Mouse (Mus musculus) cortical plate, adult 2 months (tissue): Measurements from ENCODE around the gene Fbxo30.

ENCODE experiments used
- CTCF ChIP-seq: fragments of 200-500 bp; IDR thresholded peaks from 2 replicates; pipeline ENCODE4 v1.5.1; 2011; ENCODE audit warnings: mild to moderate bottlenecking, control low read depth, low read length; ENCODE audit not compliant: insufficient read depth; ENCODE audit errors: extremely low read depth
- POLR2A ChIP-seq: fragments of 200-500 bp; IDR thresholded peaks from 2 replicates; pipeline ENCODE4 v1.6.1; 2011; ENCODE audit warnings: mild to moderate bottlenecking, low read length, control low read depth; ENCODE audit not compliant: insufficient read depth; ENCODE audit errors: extremely low read depth

DNA sequence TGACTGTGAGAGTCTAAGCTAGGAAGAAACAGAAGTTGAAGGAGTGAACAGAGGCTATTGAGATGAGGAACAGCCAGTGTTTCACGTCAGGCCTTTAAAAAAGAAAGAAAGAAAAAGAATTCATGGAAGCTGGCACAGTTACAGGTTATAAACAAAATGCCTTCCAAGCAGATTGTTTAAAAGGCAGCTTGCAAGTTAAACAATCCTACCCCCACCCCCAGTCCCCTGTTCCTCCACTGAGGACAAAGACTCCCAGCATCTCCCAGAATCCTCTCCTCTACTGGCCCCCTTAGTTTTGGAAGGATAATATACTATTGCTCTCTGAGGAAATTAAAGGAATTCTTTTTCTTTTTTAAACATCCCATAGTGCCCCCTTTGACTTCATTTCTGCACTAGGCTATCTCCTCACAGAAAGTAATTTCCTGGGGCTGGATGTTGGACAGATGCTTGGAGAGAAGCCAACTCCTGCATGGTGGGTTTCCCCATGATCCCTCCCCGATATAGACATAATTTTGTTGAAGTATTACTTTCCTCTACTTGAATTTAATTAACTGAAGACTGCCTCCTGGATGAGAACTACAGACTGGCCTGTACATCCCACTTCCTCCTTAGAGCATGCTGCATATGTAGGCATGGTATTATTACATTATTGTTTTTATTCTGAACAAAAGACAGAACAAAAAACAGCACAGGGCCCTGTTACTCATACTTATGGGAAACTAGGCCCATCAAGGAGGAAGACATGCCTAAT, 30.7 kb upstream of the Fbxo30 start:
- TF ChIP-seq POLR2A, result no peak
- no peak for TF ChIP-seq CTCF
